Mouse (Mus musculus) brain, embryonic 18.5 days (tissue): ENCODE measurements around the gene Rsbn1.
A peak's percentile ranks its signal among the peaks of the same experiment; 100 is the strongest.

Experiments
- DNase-seq: peaks from one replicate; pipeline ENCODE4 v3.0.0-alpha.2; 2012; ENCODE audit warnings: low read depth, low spot score

The Rsbn1 gene

DNA sequence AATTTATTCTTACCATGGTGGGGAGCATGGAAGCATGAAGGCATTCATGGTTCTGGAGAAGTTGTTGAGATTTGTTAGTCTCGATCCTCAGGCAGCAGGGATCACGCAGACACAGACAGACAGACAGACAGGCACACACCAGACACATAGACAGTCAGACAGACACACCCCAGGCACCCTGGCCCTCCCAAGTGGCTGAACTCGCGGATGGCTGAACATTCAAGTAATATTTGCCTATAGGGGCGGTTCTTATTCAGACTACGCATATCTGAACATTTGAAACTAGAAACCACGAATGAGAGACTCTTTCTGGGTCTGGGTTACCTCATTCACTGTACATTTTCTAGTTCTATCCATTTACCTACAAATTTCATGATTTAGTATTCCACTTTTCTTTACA is 34.7 kb downstream of the Rsbn1 start:
- DNase-seq, result no peak

DNA sequence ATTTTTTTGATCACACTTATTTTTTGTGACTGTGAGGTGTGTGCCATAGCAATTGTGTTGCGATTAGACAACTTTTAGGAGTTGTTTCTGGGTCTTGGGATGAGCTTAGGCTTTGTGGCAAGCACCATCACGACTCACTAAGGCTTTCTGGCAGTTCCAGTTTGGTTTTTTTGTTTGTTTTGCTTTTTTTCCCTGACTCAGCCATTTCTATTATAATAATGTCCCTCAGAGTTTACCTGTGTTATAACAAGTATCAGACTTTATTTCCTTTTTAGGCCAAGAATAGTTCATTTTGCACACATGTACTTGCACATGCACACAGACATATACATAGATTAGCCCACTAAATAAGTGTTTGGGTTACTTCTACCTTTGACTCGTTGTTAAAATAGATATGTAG is 46.7 kb downstream of the Rsbn1 start:
- DNase-seq, result no peak

DNA sequence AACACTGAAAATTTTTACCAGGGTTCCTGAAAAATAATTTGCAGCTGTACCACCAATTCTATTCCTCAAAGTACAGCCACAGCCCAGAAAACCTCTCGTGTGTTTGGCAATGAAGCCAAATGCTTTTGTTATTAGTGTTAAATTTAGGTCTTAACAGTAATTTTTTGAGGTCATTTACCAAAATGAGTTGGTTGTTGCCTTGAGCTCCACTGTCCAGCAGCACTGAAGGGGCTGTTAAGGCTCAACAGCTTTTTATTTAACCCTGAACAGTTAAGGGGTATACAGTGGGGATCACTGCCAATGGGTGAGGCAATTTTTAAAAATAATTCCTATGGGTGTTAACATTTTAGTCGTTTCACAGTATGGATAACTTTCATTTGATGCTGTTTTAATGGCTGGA is 53.3 kb downstream of the Rsbn1 start:
- DNase-seq, result no peak

DNA sequence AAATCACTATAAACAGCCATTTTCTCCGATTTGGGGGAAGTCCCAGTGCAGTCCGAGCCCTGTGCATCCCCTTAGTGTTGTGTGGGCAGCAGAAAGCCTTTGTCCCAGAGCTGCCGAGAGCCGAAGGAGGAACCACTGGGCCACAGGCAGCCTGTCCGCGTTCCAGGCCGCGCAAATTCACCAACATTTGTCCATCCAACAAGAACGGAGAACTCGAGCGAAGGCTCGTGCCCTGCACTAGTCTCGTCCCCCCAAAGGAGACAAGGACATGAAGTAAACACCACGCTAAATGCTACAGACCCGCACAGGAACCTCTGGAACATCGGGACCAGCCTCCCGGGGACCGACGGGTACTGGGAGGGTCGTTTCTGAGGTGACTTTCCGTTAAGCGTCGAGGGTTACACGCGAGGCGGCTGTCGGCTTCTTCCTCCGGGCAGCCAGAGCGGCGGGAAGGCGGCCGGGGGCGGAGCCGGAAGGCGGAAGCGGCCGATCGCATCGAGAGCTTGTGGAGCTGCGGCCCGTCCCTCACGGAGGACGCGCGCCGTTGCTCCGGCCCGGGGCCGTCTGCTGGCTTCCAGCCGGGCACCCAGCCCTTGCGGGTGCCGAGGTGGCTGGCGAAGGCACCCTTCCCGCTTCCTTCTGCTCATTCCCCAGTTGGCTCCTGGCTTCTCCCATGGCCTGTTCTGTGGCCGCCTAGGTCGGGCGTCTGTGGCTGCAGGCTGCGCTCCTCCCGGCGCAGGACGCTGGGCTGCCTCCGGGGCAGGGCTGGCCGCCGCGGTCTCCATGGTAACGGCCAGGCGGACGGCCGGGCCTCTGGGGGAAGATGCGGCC is 54.2 kb downstream of the Rsbn1 start, which contains the start of gene Phtf1:
TSS of gene Phtf1 (plus strand) at position 250 of the 831 bp plus-strand sequence.
- peak; percentile 42 for DNase-seq

DNA sequence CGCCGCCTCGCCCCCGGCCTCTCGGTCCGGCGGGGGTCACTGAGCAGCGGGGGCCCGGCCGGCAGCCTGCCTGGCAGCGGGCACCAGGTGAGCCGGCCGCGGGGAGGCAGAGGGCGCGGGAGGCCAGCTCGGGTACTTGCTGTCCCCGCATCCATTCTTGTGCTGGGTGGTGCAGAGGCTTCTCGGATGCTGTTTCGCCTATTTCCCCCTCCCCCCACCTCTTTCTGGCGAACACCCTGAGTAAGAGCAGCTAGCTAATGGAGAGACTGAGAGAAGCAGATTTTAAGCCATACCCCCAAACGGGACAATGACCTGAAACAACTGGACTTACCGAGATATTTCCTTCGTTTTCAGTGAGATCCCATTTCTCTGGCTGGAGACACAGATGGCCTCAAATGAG is 54.8 kb downstream of the Rsbn1 start:
- peak; percentile 30 for DNase-seq

DNA sequence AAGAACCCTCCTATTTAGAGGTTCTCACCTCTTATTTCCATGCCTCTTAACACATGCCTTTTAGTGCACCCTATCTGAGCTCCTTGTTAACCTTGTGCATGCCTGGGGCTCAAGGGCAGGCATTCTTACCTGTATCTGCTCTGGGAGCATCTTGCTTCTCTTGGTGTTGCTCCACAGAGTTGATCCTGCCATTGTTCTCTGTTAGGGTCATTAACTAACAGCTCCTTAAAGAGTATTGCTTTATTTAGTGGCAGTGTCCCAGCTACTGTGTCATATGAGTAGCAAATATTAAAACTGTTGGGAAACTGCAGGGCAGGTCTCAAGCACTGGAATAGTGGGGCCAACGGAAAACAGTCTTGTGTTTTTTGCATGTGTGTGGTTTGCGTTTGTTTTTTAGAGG is 57.2 kb downstream of the Rsbn1 start:
- no peak for DNase-seq

DNA sequence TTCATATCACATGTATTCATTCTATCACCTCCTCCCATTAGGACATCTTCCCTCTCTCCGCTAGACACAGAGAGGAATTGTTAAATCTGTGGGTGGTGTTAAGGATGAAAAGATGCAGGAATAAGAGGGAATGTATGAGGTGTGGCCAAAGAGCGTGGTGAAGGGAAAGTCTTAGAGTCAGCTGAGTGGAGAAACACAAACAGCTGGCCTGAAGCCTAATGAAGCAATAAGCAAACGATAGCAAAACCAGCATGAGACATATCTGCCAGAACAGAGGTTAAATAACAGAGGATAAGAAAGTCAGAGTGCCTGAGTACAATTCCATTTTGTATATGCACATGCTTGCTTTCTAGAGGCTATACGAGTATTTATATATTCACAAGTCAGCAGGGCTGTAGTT is 70.6 kb downstream of the Rsbn1 start:
- no peak for DNase-seq

DNA sequence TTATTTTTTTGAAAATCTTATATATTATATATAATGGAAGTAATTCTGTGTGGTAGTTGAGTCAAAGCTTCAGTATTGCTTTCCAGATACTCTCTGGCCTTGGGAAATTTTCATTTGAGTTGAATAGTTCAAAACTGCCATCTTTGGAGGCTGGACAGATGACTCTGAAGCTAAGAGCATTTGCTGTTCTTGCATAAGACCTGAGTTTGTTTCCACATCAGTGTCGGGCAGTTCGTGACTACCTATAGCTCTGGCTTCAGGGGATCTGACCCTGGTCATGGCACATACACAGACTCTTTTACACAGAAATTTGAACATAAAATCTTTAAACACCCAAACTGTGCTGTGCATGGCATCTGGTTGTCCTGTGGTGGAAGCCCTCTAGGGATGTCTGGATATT is 71.3 kb downstream of the Rsbn1 start:
- no peak for DNase-seq

DNA sequence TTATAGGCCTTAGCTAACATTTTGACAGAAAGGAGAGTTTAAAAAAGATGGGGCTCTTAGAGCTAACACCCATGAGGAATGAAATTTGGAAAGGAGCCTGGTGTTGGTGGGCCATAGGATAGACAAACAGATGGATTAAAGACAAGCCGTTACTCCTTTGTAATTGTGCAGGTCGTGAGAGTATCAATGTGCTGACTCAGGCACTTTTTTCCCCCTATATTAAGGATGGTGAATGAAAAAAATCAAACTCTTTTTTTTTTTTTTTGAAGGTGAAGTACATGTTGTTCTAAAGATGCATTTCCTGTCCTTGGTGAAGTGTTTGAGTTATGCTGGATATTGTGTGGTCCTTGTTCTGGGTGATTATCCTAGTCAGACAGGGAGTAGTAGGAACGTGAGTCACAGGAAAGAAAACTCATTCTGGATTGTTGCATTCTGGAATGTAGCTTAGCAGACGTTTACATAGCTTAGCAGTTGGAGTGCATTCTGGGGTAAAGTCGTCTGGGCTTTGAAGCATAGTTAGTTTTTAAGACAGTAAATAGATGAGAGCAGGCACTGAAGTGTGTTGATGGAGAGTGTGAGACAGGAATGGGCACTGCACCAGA is 74.0 kb downstream of the Rsbn1 start:
- no peak for DNase-seq

DNA sequence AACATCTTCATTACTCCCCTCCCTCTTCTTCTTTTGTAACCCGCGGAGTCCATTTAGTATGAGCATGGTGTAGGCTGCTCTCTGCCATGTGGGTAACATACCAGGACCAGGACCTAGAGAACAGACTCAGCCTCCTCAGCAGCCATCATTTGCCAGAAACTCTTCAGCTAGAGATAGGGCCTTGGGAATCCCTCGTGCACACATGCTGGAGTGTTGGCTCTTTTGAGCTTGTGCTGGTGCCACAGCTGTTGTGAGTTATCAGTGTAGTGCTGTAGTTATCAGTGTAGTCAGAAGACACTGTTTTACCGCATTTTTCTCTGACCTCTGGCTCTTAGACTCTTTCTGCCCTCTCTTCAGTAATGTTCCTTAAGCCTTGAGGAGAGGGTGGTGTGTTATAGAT is 75.4 kb downstream of the Rsbn1 start:
- no peak for DNase-seq

DNA sequence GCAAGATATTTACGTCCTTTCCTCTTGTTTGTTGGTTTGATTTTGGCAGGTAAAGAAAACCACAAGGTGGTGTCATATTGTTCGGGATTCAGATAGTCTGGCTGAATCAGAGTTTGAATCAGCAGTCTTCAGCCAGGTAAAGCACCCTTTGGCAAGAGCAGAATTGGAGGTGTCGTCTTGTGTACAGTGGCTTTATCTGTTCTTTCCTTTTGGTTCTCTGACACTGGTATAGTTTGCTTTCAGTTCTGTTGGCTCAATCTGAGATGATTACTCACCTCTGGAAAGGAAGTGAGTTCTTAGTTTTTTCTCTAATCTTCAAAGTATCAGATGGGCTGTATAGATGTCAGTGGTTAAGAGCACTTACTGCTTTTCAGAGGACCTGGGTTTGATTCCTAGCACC is 77.4 kb downstream of the Rsbn1 start:
- no peak for DNase-seq

DNA sequence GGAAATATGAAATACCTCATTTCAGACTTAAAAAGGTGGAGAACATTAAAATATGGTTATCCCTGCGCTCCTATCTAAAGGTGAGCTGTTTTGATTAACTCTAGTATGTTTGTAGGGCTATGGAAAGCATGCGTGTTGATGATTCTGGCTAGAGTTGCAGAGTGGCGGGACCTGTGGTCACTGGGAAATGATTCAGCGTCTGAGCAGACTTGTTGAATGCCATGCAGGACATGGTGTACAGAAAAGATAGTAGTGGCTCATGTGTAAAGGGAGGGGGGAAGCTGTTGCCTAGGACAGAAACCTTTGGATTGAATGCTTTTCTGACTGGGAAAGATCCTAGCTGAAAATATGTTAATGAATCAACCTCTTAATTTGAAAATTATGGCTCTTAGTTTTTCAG is 84.8 kb downstream of the Rsbn1 start:
- DNase-seq, result no peak

DNA sequence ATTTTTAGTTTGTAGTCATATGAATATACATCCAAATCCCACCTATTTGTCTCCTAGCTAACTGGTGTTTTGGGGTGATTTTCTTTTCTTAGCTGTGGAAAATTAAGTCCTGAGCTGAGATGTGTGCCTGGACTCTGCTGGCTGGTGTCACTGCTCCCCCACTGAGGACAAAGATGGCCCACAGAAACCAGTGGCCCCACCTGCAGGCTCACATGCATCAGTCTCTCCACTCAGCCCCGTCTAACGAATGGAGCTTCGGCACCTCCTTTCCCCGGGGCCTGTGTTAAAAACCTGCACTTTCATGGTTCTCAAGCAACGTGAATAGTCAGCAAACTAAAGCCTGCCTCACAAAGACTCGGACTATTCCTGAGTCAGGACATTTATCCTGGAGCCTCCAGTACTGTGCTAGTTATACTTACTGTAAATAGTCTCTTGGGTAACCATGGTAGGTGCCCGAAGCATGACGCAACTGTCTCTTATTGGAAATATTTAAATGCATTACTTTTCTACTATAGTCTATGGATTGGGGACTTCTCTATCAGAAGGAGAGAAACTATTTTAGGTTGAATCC is 93.1 kb downstream of the Rsbn1 start:
- DNase-seq, result no peak

DNA sequence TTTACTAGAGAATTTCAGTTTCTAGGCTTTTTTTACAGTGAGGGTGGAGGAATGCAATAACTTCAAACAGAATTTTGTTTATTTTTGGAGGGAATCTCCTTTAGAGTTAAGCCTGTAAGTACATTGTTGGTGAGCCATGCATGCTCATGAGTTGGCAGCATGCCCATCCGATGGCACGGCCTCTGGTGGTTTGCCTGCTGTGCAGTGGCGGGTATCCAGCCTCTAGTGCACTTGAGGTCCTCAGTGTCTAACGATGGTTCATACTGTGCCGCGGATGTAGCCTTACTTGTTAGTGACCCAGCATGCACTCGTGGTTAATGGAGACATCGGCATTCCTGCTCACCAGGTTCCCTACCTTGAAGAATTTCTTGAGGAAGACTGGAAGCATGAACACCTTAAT is 93.6 kb downstream of the Rsbn1 start:
- DNase-seq, result no peak

DNA sequence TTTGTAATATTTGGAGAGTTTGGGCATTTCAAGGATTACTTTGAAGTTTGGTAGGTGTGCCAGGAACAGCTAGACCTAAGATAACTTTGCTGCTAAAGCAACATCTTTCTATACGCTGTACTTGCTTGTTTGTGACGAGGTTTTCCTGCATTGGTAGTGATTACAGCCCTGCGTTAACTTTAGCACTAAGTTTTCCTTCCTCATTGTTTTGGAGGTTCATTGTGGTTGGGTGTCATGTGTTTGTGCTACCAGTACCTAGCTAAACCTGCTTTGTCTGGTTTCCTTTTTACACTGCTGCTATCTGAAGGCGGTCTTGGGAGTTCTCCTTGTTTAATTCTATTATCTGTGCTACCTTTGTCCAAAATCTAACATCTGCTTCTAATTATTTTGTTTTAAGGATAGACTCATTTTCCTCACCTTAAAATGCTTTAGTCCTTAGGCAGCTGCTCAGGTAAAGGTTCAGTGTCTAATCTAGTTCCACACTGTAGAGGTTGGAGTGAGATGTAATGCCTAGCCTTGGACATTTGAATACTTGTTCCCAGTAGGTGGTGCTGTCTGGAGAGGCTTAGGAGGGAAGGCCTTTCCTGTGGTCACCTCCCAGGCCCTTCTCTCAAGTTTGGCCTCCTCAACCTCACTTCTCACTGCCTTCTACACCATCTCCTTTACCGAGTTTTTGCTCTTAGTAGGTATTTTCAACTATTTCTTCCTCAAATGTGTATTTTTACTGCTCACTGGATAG is 96.2 kb downstream of the Rsbn1 start:
- DNase-seq, result no peak

DNA sequence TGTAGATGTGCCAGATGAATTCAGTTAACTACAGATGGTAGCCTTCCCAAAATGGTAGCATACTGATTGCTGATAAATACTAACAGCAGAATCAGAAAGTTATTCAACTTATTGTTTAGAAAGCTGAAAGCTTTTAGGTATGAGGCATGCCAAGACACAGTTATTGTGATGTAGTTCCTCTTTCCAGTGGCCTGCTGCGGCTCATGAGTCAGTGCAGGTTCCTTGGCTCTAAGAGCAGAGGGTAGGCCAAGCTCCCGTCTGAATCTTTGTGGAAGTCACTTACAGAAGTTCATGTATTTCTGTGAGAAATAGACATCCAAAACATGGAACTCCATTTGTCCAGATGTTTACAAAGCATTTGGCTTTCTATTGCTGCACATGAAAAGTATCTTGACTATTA is 98.1 kb downstream of the Rsbn1 start:
- DNase-seq, result no peak
